9 mouse cellular contexts compared by ENCODE assay signal in the genomic region with DNA sequence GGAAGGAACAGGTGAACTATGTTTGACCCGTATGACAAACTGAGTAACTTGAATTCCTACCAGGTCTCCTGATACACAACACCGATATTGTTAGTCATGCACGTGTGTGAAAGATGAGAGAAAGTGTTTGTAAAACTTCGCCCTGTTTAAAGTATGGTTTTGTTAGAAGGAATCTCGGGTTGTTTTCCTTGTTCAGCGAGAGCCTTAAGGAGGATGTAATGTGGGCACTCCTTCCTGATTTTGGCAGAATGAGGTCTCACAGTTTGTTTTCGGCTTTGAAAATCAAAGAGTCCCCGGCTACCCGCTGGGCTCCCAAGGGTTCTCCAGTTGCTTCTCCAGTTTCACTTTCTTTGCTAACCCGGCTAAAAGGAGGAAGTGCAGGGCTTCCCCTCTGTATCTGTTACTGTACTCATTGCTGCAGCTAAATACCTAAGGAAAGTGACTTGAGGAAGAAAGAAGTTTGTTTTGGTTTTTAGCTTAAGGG.
DNase-seq lines count a peak whose midpoint lies in the region; ATAC-seq and TF ChIP-seq lines count a peak whose summit lies in the region.
"Had no signal": no experiment of that assay in that cellular context is flagged by ENCODE, and none has a peak within 500 bp of the region (broad histone marks: within the 10 kb centered on the region; RNA-seq: fewer than 3 reads in every experiment).

No protein-coding gene starts in this region.

- DNase-seq in heart, adult 11 months = peak; percentile 93
- DNase-seq in heart, postnatal 25 days (ENCODE audit: low spot score) = no peak
- DNase-seq in urinary bladder, postnatal 36 days (ENCODE audit: low spot score in 2 of 2) = no peak
- no peak for DNase-seq in layer of hippocampus, adult 18-20 months (ENCODE audit: low spot score in 2 of 2)

- no peak for ATAC-seq in limb, embryonic 12.5 days (ENCODE audit: insufficient number of reproducible peaks, insufficient read depth, low FRiP score, low TSS enrichment, low read depth)
- ATAC-seq in forebrain, embryonic 13.5 days = no peak
- ATAC-seq: Patski had no signal

- intact Hi-C loops in heart, postnatal 25 days (cut with DNase I) = no loop called here

- WGBS in limb, embryonic 12.5 days = 12% methylated on average over 10 of the region's 10 CpGs
- 33% methylated on average over 10 of the region's 10 CpGs for WGBS in forebrain, embryonic 13.5 days

- H3K79me2 ChIP-seq in myocyte (ENCODE audit: control insufficient read depth, insufficient read depth) = no peaks in the 10 kb centered on the region

- TF ChIP-seq CTCF in embryonic fibroblast, embryonic 13.5 days (IDR thresholded peaks at IDR 0.05; ENCODE audit: borderline replicate concordance, insufficient read depth, low read length) = no peak

- H3K4me3 ChIP-seq in embryonic fibroblast, embryonic 13.5 days (ENCODE audit: insufficient read depth, low read length) = peak overlapping the region; percentile 22; the same call in 1 of the 2 replicates
- H3K4me3 ChIP-seq in limb, embryonic 12.5 days (replicated peaks) = no peak overlapping the region
- no peak overlapping the region for H3K4me3 ChIP-seq in myocyte
- no peak overlapping the region for H3K4me3 ChIP-seq in forebrain, embryonic 13.5 days

- H3K4me2 ChIP-seq in limb, embryonic 12.5 days = peak overlapping the region; percentile 41
- H3K4me2 ChIP-seq in myocyte (ENCODE audit: low read depth) = peak overlapping the region; percentile 34
- H3K4me2 ChIP-seq in forebrain, embryonic 13.5 days = no peak overlapping the region

- H3K27me3 ChIP-seq in limb, embryonic 12.5 days = peaks cover 12% of the 10 kb centered on the region; the same call in 1 of the 2 replicates
- H3K27me3 ChIP-seq in myocyte (ENCODE audit: control insufficient read depth, insufficient read depth, insufficient read length) = no peaks in the 10 kb centered on the region
- no peaks in the 10 kb centered on the region for H3K27me3 ChIP-seq in forebrain, embryonic 13.5 days
- H3K27me3 ChIP-seq: Patski had no signal

- H3ac ChIP-seq in myocyte (ENCODE audit: control insufficient read depth, insufficient read length) = no peak overlapping the region

- no peak for TF ChIP-seq POLR2A in embryonic fibroblast, embryonic 13.5 days (IDR thresholded peaks at IDR 0.05; ENCODE audit: low read depth, low read length)
- no peak for TF ChIP-seq POLR2A in myocyte (IDR thresholded peaks at IDR 0.05; ENCODE audit: insufficient read length, low read depth)

- H3K4me1 ChIP-seq in embryonic fibroblast, embryonic 13.5 days (ENCODE audit: control insufficient read depth, insufficient read depth, low read length) = no peaks in the 10 kb centered on the region
- H3K4me1 ChIP-seq in limb, embryonic 12.5 days (replicated peaks) = peaks cover 6% of the 10 kb centered on the region
- no peaks in the 10 kb centered on the region for H3K4me1 ChIP-seq in forebrain, embryonic 13.5 days

- H3K9me3 ChIP-seq in limb, embryonic 12.5 days = no peaks in the 10 kb centered on the region
- H3K9me3 ChIP-seq in forebrain, embryonic 13.5 days (replicated peaks) = no peaks in the 10 kb centered on the region

- no peak overlapping the region for H3K27ac ChIP-seq in embryonic fibroblast, embryonic 13.5 days (ENCODE audit: insufficient read depth, low read length)
- peak overlapping the region; percentile 53; the same call in 1 of the 2 replicates for H3K27ac ChIP-seq in limb, embryonic 12.5 days
- no peak overlapping the region for H3K27ac ChIP-seq in forebrain, embryonic 13.5 days

- no peak overlapping the region for H3K9ac ChIP-seq in limb, embryonic 12.5 days (replicated peaks)
- no peak overlapping the region for H3K9ac ChIP-seq in forebrain, embryonic 13.5 days

- H3K36me3 ChIP-seq in limb, embryonic 12.5 days = peaks cover 6% of the 10 kb centered on the region; the same call in 1 of the 2 replicates
- no peaks in the 10 kb centered on the region for H3K36me3 ChIP-seq in myocyte (ENCODE audit: control insufficient read depth, insufficient read depth)
- H3K36me3 ChIP-seq in forebrain, embryonic 13.5 days (ENCODE audit: poor library complexity, severe bottlenecking) = peaks cover 5% of the 10 kb centered on the region; the same call in 1 of the 2 replicates

TF ChIP-seq in myocyte, 11 proteins besides CTCF, POLR2A, EP300 and RAD21:
- TF ChIP-seq MYOG (IDR thresholded peaks at IDR 0.05; ENCODE audit: control insufficient read depth in 1 of 3, insufficient read depth in 1 of 3, insufficient read length in 2 of 3, low read depth in 2 of 3) = no peak
